Mouse (Mus musculus): ENCODE data around the gene Sh3kbp1.

DNA sequence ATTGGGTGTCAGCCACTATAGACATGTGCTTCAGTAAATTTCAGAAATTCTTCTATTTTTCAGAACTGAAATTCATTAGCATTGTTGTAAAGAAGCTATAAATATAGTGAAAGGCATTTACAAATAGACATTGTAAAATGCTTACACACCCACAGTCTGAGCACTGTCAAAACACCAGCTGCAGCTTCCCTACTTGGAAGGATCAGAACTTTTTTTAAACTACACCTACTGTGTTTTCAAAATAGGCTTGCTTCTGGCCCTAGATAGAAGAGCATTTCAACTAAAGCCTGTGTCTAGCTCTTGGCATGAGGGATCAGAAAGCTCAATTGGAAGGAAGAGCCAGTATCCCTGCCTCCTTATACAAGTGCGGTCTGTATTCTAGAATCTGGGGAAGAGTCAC, 305.0 kb downstream of the Sh3kbp1 start:
- no peak for TF ChIP-seq CTCF (IDR thresholded peaks at IDR 0.05; ENCODE audit: extremely low read depth, insufficient read depth, insufficient read length, insufficient replicate concordance)
- TF ChIP-seq POLR2A (IDR thresholded peaks at IDR 0.05; ENCODE audit: low read depth, low read length): no peak

Data from spleen, adult 2 months (tissue).